Mouse (Mus musculus) R1 (cell line): ENCODE results near the gene Ttc22.

Experiments
- DNase-seq: peaks from one replicate; pipeline ENCODE4 v3.0.0-alpha.2; 2018; ENCODE audit warnings: low read depth, low spot score

The Ttc22 gene

DNA sequence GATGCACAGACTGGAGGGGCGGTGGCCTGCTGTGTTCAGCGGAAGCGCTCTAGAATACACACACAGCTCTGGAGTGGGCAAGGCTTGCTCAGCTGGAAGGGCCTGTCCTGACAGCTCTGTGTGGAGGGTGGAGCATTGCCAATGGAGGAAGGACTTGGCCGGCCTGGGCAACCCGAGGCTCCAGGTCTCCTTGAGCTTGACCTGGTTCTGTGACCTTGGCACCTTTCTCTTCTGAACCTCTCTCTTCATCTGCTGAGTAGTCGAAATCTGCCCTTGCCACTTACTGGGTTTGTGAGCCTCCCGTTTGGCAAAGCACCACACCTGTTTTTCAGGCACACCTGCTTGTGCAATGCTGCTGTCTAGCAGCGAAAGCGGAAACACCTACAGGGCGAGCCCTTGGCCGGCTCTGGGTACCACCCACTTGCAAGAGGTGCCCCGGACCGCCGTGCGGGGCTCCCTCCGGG, at the start of gene Ttc22:
Gene Ttc22, plus strand, starts transcription at position 403 of the 464 bp plus-strand sequence.
- DNase-seq = peak; percentile 22

DNA sequence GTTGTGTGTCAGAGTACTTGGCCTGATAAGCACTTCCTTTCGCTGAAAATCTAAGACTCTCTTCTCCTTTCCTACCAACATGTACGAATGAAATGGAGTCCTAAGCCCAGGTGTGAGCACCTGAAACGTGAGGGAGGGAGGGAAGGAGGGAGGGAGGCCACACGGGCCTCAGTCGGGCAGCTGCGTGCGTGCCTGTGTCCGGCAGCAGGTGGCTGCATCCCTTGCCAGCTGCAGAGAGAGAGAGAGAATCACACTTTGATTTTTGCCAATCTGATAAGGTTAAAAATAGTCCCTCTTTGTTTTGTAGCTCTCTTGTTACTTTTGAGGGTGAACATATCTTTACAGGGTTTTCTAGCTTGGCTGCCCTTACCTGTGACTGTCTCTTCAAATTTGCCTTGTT, 47.2 kb upstream of the Ttc22 start:
- DNase-seq = no peak

GRCm38 (mm10) chr4:106577511-106577910, 44.7 kb upstream of the Ttc22 start:
- no peak for DNase-seq

- peak; percentile 53 for DNase-seq
Observed at GRCm38 (mm10) chr4:106581176-106581864, 40.9 kb upstream of the Ttc22 start.

GRCm38 (mm10) chr4:106581865-106582204, 40.4 kb upstream of the Ttc22 start:
- DNase-seq = no peak

GRCm38 (mm10) chr4:106582428-106583153, 39.6 kb upstream of the Ttc22 start:
- DNase-seq = no peak

GRCm38 (mm10) chr4:106584665-106585064, 37.6 kb upstream of the Ttc22 start:
- no peak for DNase-seq

GRCm38 (mm10) chr4:106587075-106587474, 35.2 kb upstream of the Ttc22 start:
- DNase-seq = no peak

DNA sequence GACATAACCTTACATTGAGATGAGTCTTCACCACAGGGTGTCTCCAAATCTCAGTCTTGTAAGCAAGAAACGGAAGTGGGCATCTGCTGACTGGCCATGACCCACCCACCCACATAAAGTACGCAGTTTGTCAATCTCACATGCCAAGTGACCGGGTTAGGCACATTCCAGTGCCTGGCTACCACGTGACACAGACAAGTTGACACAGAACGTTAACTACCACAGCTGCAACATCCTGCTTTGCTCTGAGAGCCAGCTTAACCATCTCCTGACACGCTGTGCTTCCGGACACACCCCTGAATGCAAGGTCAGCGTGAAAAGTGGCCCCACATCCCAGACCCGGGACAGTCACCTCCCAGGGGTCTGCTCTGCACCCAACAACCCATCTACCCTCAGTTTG, 32.1 kb upstream of the Ttc22 start:
- DNase-seq = peak; percentile 82

- DNase-seq = no peak
Observed at GRCm38 (mm10) chr4:106590871-106591270, 31.4 kb upstream of the Ttc22 start.

DNA sequence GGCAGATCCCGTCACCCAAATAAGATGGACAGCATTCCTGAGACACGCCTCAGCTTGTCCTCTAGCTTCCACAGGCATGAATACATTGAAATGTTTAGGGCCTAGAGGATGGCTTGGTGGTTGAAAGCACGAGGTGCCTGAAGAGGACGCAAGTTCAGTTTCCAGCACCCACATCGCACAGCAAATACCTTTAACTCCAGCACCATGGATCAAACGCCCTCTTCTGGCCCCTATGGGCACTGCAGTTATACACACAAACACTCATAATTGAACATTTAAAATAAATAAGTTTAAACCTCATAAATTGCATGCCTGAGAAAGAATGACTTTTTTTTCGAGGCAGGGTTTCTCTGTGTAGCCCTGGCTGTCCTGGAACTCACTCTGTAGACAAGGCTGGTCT, 28.6 kb upstream of the Ttc22 start:
- peak; percentile 70 for DNase-seq

- DNase-seq = peak; percentile 77
Observed at GRCm38 (mm10) chr4:106596200-106596599, 26.0 kb upstream of the Ttc22 start.

GRCm38 (mm10) chr4:106597055-106597454, 25.2 kb upstream of the Ttc22 start:
- DNase-seq = no peak

DNA sequence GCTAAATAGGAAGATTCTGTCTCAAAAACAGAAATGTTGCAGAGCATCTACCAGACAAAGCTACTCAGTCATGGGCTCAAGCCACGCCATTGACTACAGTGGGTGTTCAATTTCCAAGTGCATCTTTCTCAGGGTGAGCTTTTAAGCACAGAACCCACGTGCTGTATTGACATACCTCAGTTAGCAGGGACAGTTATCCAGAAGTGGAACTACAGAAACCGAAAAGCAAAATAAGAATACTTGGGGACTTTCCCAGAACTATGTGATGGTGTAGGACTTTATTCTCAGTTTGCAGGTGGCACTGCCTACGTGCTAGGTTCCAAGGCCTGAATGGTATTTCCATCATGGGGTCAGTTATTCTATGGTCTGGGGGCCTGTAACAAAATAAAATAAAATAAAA, 24.5 kb upstream of the Ttc22 start:
- no peak for DNase-seq

GRCm38 (mm10) chr4:106599415-106599814, 22.8 kb upstream of the Ttc22 start:
- peak; percentile 67 for DNase-seq

GRCm38 (mm10) chr4:106600770-106601169, 21.5 kb upstream of the Ttc22 start:
- no peak for DNase-seq

DNA sequence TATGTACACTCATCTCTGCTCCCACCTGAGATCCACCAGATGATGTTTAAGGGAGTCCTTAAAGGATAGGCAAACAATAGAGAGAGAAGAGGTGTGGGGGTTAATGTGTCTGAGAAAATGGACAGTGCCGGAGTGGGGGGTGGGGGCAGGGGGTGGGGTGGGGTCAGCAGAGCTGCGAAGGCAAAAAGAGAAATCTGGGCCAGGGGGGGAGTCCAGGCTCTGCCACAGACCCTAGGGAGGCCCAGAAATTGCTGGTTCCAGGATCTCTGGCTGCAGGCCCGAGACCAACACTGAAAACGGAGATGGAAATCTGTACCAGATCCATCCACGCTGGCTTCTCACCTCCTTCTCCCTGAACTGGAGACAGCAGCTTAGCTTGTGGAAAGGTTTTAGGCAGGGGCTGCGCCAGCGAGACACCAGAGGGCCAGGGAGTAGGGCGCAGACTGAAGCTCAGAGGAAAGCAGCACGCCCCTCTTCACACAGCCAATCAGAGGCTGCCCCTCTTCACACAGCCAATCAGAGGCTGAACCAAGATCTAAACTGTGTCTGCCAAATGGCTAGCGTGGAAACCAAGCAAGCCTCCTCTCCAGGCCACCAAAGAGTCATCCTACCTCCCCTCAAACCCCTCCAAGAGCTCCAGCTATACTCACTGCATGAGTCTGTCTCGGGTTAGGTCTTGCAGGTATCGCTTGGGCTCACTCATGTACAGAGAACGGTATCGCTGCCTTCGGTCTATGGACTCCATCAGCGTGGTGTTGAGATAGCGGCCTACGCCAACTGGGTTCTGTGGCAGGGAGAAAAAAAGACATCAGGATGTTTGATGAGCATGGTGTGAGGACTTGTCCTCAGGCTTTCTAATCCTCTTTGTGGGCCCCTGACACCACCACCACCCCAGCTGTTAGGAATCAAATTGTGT, 15.3 kb upstream of the Ttc22 start:
- peak; percentile 89 for DNase-seq

DNA sequence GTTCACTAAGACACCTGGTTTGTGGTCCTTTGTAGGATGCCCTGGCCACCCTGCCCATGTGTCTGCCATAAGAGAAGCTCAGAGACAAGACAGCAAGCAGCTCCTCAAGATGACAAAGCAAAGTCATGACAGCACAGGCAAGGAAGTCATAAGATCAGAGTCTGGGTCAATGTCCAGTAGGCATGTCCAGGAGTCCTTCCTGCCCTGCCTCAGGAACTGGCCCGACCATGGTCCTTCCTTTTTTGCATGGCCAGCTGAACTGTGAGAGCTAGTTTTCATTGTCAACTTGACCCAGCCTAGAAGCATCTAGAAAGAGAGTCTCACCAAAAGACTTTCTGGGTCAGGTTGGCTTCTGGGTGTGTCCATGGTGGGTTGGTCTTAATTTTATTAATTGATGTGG, 14.3 kb upstream of the Ttc22 start:
- no peak for DNase-seq

DNA sequence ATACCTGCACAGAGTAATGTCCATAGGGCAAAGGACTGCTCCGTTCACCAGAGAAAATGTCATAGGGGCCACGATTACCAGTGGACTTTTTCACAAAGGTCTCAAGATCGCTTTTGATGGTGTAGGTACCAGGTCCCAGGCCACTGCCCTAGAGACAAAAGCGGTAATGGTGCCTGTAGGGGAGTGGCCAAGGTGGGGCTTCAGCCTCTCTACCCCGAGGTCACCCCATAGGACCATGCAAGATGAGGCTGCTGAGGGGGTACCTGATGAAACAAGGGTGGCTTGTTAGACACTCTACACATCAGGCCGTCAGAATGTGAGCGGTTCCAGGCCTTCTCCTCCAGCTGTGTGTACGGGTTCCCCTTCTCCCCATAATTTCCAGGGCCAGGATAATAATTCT, 9.1 kb upstream of the Ttc22 start:
- no peak for DNase-seq

DNA sequence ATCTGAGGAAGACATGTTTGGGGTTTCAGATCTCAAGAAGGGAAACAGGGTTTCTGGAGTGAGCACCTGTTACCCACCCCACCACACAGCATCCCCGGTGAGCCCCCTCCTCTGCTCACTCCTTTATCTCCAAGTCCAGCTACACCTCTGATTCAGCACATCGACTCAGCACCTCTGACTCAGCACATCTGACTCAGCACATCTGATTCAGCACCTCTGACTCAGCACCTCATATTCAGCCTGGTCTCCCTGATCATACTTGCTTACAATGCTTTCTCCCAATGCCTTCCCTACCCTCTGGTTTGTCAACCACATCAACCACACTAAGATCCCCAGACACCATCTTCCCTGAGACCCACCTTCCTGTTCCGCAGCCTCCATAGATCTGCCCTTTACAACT, 8.7 kb upstream of the Ttc22 start:
- DNase-seq = peak; percentile 61

DNA sequence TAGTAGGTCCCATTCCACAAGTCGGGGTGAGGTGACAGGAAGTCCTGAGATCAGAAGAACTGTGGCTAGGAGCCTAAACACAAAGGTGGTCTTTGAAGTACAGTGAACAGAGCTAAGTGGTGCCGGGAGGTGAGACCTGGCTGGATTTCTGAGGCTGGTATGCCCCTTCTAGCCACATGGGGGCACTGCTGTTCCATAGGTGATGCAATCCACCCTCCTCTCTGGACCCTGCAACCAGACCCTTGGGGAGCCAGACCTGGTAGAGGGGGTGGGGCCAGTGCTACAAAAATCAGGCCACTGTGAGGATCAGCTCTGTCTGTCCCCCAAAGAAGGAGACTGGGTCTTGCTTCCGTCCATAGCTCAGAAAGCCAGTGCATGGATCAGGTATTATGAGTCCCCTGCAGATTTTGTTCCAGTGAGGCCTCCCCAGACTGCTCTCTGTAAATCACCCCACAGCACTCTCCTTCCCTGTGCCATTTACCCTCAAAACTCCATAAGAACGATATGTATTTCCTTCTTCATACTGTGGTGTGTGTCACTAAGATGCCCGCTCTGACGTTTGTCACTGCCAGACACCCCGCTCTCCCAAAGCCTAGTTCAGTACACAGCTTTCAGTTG, 7.9 kb upstream of the Ttc22 start:
- peak; percentile 85 for DNase-seq

DNA sequence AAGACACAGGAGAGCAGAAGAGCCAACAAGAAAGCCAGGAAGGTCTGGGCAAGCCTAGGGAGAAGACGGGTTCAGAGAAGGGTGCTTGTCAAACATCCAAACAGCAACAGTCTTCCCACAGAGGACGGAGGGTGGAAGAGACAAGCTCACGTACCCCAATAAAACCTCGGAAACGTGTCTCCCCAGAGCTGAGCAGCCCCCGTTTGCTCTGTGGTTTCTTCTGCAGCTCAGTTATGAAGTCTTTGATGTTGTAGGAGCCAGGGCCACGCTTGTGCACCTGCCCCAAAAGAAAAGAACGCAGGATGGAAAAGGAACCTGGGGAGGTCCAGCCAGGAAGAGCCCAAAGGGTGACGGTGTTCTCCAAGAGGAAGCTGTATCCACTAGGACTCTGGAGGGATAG, 7.4 kb upstream of the Ttc22 start:
- no peak for DNase-seq
